Mouse (Mus musculus) forebrain, postnatal 0 days (tissue): Measurements from ENCODE around the gene Myh10. TPM values are rescaled to one million over a fixed set of nuclear protein-coding genes. Genes with fewer than 3 reads are reported as not detected.

ENCODE experiments used
- ATAC-seq: fragments of 200-750 bp; cut with Nextera tagmentation; 2 replicates; pipeline ENCODE4 v1.8.0; 2017; ENCODE audit warnings: mild to moderate bottlenecking, moderate library complexity
- DNase-seq: peaks from one replicate; pipeline ENCODE4 v3.0.0-alpha.2; 2015
- H3K27ac ChIP-seq: fragments of 300-500 bp; sonication (generic); 2 replicates; pipeline ENCODE4 v1.5.1; 2014; ENCODE audit warnings: low read depth, mild to moderate bottlenecking, antibody characterized with exemption, low read length, moderate library complexity, mixed read lengths
- H3K27me3 ChIP-seq: fragments of 300-500 bp; sonication (generic); 2 replicates; pipeline ENCODE4 v1.6.1; 2014; ENCODE audit warnings: mild to moderate bottlenecking, low read length, mixed read lengths; ENCODE audit not compliant: insufficient read depth
- H3K36me3 ChIP-seq: fragments of 300-500 bp; sonication (generic); 2 replicates; pipeline ENCODE4 v1.6.1; 2014; ENCODE audit warnings: mild to moderate bottlenecking, moderate library complexity; ENCODE audit not compliant: insufficient read depth
- H3K4me1 ChIP-seq: fragments of 300-500 bp; sonication (generic); 2 replicates; pipeline ENCODE4 v1.6.1; 2014; ENCODE audit warnings: antibody characterized with exemption; ENCODE audit not compliant: insufficient read depth
- H3K4me2 ChIP-seq: fragments of 300-500 bp; sonication (generic); 2 replicates; pipeline ENCODE4 v1.6.1; 2014; ENCODE audit warnings: low read depth, mild to moderate bottlenecking, moderate library complexity
- H3K4me3 ChIP-seq: fragments of 300-500 bp; sonication (generic); 2 replicates; pipeline ENCODE4 v1.5.1; 2014; ENCODE audit warnings: low read depth, low read length, mixed read lengths
- H3K9ac ChIP-seq: fragments of 300-500 bp; sonication (generic); 2 replicates; pipeline ENCODE4 v1.6.1; 2014; ENCODE audit warnings: mild to moderate bottlenecking
- H3K9me3 ChIP-seq: fragments of 300-500 bp; sonication (generic); 2 replicates; pipeline ENCODE4 v1.6.1; 2016; ENCODE audit warnings: low read length
- CTCF ChIP-seq: sonication (generic); IDR thresholded peaks from 2 replicates; pipeline ENCODE4 v1.5.1; 2016; ENCODE audit warnings: antibody characterized with exemption, control low read depth, low read depth
- WGBS: fragments of 180-500 bp; shearing (Covaris S2); extraction: QIAGEN DNeasy Blood & Tissue Kit; methylation state at CpG from one replicate; pipeline ENCODE4 v1.1.7; 2014; 5-methylcytosine and 5-hydroxymethylcytosine counted together
- polyA plus RNA-seq: library from polyadenylated mRNA; unstranded; fragments of >200 nt; fragmentation: Nextera tagmentation; extraction: Ambion mirVana; gene quantifications from 2 replicates; pipeline ENCODE4 v1.2.1, GENCODE M21; 2015
- total RNA-seq: library from RNA; depleted of rRNA; stranded (reverse); fragments of >200 nt; gene quantifications from 2 replicates; pipeline ENCODE4 v1.2.3, GENCODE M21; 2014

The Myh10 gene
- total and polyA plus RNA-seq, 2 experiments from 2014 or later = 68.0 to 183 TPM

- no peak for TF ChIP-seq CTCF
- Histone ChIP-seq H3K9me3 (no peaks in the 10 kb centered on the region), H3K4me1 (no peaks in the 10 kb centered on the region), H3K36me3 (peaks cover 23% of the 10 kb centered on the region), H3K4me3 (no peak overlapping the region), H3K27ac (peak overlapping the region; percentile 64), H3K4me2 (no peak overlapping the region; the same call in 1 of the 2 replicates), H3K9ac (no peak overlapping the region), H3K27me3 (no peaks in the 10 kb centered on the region)
- ATAC-seq (peak; percentile 66), DNase-seq (peak; percentile 56)
- 36% methylated on average over 16 of the region's 16 CpGs for WGBS
These were observed 54.2 kb downstream of the Myh10 start for GRCm38 (mm10) chr11:68745374-68746200.

GRCm38 (mm10) chr11:68748121-68748520, 56.8 kb downstream of the Myh10 start:
- H3K36me3 ChIP-seq = peaks cover 27% of the 10 kb centered on the region
- H3K27ac ChIP-seq = no peak overlapping the region
- H3K4me1 ChIP-seq = peaks cover 5% of the 10 kb centered on the region; the same call in 1 of the 2 replicates
- H3K27me3 ChIP-seq = no peaks in the 10 kb centered on the region
- no peaks in the 10 kb centered on the region for H3K9me3 ChIP-seq
- H3K4me3 ChIP-seq = no peak overlapping the region
- WGBS = 72% methylated on average over 5 of the region's 5 CpGs
- no peak overlapping the region for H3K4me2 ChIP-seq
- no peak for TF ChIP-seq CTCF
- H3K9ac ChIP-seq = no peak overlapping the region
- ATAC-seq = no peak
- DNase-seq = no peak

DNA sequence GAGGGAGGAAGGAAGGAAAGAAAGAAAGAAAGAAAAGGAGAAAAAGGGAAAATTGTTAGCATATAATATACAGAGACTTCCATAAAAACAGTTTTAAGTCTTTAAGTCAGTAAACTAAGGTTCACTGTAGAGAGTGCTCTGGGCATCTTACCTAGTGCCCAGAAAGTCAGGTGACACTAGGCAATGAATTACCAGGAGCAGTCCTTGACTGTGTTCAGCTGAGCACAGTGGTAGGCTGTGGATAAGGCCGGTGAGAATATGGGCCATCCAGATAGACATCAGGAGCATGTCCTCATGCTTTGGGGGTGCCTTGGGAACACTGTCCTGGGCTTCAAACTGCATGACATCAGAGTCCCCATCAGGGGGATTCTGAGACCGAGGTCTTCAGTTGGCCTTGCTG, 58.8 kb downstream of the Myh10 start:
- Histone ChIP-seq H3K9ac (no peak overlapping the region), H3K27ac (no peak overlapping the region), H3K4me2 (no peak overlapping the region), H3K9me3 (no peaks in the 10 kb centered on the region), H3K27me3 (no peaks in the 10 kb centered on the region), H3K4me3 (no peak overlapping the region), H3K4me1 (peaks cover 5% of the 10 kb centered on the region; the same call in 1 of the 2 replicates), H3K36me3 (peaks cover 24% of the 10 kb centered on the region)
- ATAC-seq = no peak
- WGBS = 89% methylated on average over 2 of the region's 2 CpGs
- DNase-seq = no peak
- TF ChIP-seq CTCF = no peak

DNA sequence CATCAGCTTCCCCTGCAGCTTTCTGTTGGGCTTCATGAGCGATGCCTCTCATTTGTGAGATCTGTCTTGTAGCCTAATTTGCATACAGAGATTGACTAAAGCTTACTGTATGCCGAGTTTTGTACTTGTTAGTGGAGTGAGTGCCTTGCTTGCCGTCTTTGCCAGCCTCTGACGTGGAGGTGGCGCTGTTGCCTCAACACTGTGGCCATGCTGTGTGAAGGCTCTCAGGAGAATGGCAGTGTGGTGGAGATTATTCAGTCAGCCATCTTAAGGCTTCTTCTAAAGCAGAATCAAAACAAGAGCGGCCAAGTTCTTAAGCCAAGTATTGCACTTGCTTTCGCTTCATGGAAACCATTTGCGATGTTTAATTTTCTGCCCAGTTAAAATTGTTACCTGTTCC, 59.6 kb downstream of the Myh10 start:
- H3K9me3 ChIP-seq = no peaks in the 10 kb centered on the region
- peak; percentile 89 for ATAC-seq
- H3K36me3 ChIP-seq = peaks cover 24% of the 10 kb centered on the region
- 0 out of 2 replicates have a peak overlapping the region, but pooled peaks have one; percentile 15 for H3K27ac ChIP-seq
- H3K27me3 ChIP-seq = no peaks in the 10 kb centered on the region
- peak; percentile 73 for DNase-seq
- peaks cover 5% of the 10 kb centered on the region; the same call in 1 of the 2 replicates for H3K4me1 ChIP-seq
- whole genome bisulfite sequencing = 58% methylated on average over 8 of the region's 8 CpGs
- no peak overlapping the region for H3K4me2 ChIP-seq
- peak; percentile 70 for TF ChIP-seq CTCF
- no peak overlapping the region for H3K4me3 ChIP-seq
- H3K9ac ChIP-seq = no peak overlapping the region

DNA sequence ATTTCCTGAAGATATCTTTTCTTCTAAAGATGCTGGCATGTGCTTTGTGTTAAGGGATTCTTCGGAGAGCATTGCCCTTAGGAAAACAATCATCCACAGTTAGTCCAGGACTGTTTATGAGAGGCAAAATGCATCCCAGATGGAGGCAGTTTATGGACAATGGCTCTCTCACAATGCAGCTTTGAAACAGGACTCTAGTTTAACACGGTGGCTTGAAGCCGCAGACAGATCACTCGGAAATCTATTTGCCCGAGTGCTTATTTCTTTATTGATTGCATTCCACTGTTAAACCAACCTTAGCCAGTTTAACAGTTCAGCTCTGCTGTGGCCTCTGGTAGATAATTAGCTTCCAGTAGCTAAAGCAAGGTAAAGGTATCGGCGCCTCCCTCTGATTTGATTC, 62.9 kb downstream of the Myh10 start:
- no peaks in the 10 kb centered on the region for H3K27me3 ChIP-seq
- no peak overlapping the region for H3K4me2 ChIP-seq
- DNase-seq (no peak), ATAC-seq (no peak)
- 0 out of 2 replicates have a peak, but pooled peaks cover 11% of the 10 kb centered on the region for H3K36me3 ChIP-seq
- no peaks in the 10 kb centered on the region for H3K9me3 ChIP-seq
- no peak overlapping the region for H3K27ac ChIP-seq
- no peak overlapping the region for H3K9ac ChIP-seq
- H3K4me1 ChIP-seq = peaks cover 13% of the 10 kb centered on the region
- TF ChIP-seq CTCF = no peak
- WGBS = 53% methylated on average over 7 of the region's 7 CpGs
- no peak overlapping the region for H3K4me3 ChIP-seq

- Histone ChIP-seq H3K9ac (no peak overlapping the region), H3K27ac (no peak overlapping the region), H3K36me3 (peaks cover 18% of the 10 kb centered on the region; the same call in 1 of the 2 replicates), H3K4me2 (no peak overlapping the region), H3K4me1 (peaks cover 8% of the 10 kb centered on the region; the same call in 1 of the 2 replicates), H3K9me3 (no peaks in the 10 kb centered on the region), H3K27me3 (no peaks in the 10 kb centered on the region), H3K4me3 (no peak overlapping the region)
- no peak for TF ChIP-seq CTCF
- DNase-seq (peak; percentile 15), ATAC-seq (no peak)
- WGBS = 61% methylated on average over 11 of the region's 11 CpGs
These were observed 65.3 kb downstream of the Myh10 start for GRCm38 (mm10) chr11:68756456-68757348.
